Mouse (Mus musculus) heart, adult 2 months (tissue): Measurements from ENCODE around the gene Lars2.

Experiments
- CTCF ChIP-seq: fragments of 200-600 bp; IDR thresholded peaks from 2 replicates; pipeline ENCODE4 v1.8.1; 2022; ENCODE audit warnings: antibody characterized with exemption, mild to moderate bottlenecking, moderate library complexity
- EP300 ChIP-seq: fragments of 200-500 bp; IDR thresholded peaks from 2 replicates; pipeline ENCODE4 v1.6.1; 2011; ENCODE audit warnings: low read depth, low read length, control low read depth; ENCODE audit not compliant: insufficient read depth

GRCm38 (mm10) chr9:123429863-123430262, 63.1 kb downstream of the Lars2 start:
- TF ChIP-seq CTCF (no peak), EP300 (no peak)
